Mouse (Mus musculus) limb, embryonic 15.5 days (tissue): ENCODE measurements around the gene Capn3. TPM values are rescaled to one million over a fixed set of nuclear protein-coding genes. Genes with fewer than 3 reads are reported as not detected.
A peak's percentile ranks its signal among the peaks of the same experiment; 100 is the strongest.

ENCODE experiments used
- ATAC-seq: fragments of 200-750 bp; cut with Nextera tagmentation; 2 replicates; pipeline ENCODE4 v1.8.0; 2017; ENCODE audit warnings: low read depth, moderate TSS enrichment; ENCODE audit not compliant: insufficient number of reproducible peaks, low FRiP score, low TSS enrichment
- H3K27ac ChIP-seq: fragments of 300-500 bp; sonication (generic); 2 replicates; pipeline ENCODE4 v1.5.1; 2015; ENCODE audit warnings: moderate library complexity, mild to moderate bottlenecking, inconsistent platforms
- H3K27me3 ChIP-seq: fragments of 300-500 bp; sonication (generic); 2 replicates; pipeline ENCODE4 v1.6.1; 2015; ENCODE audit warnings: inconsistent platforms
- H3K36me3 ChIP-seq: fragments of 300-500 bp; sonication (generic); 2 replicates; pipeline ENCODE4 v1.6.1; 2015; ENCODE audit warnings: inconsistent platforms
- H3K4me1 ChIP-seq: fragments of 300-500 bp; sonication (generic); 2 replicates; pipeline ENCODE4 v1.6.1; 2015; ENCODE audit warnings: inconsistent platforms
- H3K4me2 ChIP-seq: fragments of 300-500 bp; sonication (generic); 2 replicates; pipeline ENCODE4 v1.6.1; 2015; ENCODE audit warnings: mild to moderate bottlenecking, inconsistent platforms
- H3K4me3 ChIP-seq: fragments of 300-500 bp; sonication (generic); 2 replicates; pipeline ENCODE4 v1.5.1; 2015; ENCODE audit warnings: mild to moderate bottlenecking, inconsistent platforms
- H3K9ac ChIP-seq: fragments of 300-500 bp; sonication (generic); 2 replicates; pipeline ENCODE4 v1.6.1; 2015; ENCODE audit warnings: inconsistent platforms
- H3K9me3 ChIP-seq: fragments of 300-500 bp; sonication (generic); 2 replicates; pipeline ENCODE4 v1.6.1; 2016; ENCODE audit warnings: inconsistent platforms
- WGBS: fragments of 180-500 bp; shearing (Covaris S2); methylation state at CpG from one replicate; pipeline ENCODE4 v1.1.7; 2015; 5-methylcytosine and 5-hydroxymethylcytosine counted together
- polyA plus RNA-seq: library from polyadenylated mRNA; unstranded; fragments of >200 nt; fragmentation: Nextera tagmentation; extraction: Ambion mirVana; gene quantifications from 2 replicates; pipeline ENCODE4 v1.2.1, GENCODE M21; 2015

Capn3 gene
- polyA plus RNA-seq, 1 experiment from 2014 or later: 1.5 TPM

- H3K27ac ChIP-seq: no peak overlapping the region
- no peak overlapping the region for H3K4me3 ChIP-seq
- 79% methylated on average over 3 of the region's 3 CpGs for WGBS
These were observed 28.4 kb downstream of the Capn3 start for GRCm38 (mm10) chr2:120484241-120484640.

DNA sequence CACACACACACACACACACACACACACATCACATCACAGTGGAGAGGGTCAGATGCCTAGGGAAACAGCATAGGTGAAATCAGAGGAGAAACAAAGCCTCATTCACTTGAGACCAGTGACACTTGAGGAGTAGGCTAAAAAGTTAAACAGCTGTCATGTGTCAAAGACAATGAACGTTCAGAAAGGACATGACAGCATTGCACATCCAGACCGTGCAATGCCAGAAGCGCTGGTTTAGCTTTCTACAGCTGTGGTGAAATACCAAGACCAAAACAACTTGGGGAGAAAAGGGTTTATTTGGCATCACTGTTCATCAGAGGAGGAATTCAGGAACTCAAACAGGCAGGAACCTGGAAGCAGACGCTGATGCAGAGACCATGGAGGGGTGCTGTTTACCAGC lies 37.4 kb downstream of the Capn3 start:
- no peak for ATAC-seq
- no peak overlapping the region for H3K27ac ChIP-seq
- WGBS: 57% methylated on average over 4 of the region's 4 CpGs

More at GRCm38 (mm10) chr2:120484241-120484640, 28.4 kb downstream of the Capn3 start:
- H3K9me3 ChIP-seq: no peaks in the 10 kb centered on the region
- H3K9ac ChIP-seq: no peak overlapping the region
- no peak for ATAC-seq
- H3K36me3 ChIP-seq: no peaks in the 10 kb centered on the region
- no peak overlapping the region for H3K4me2 ChIP-seq
- 0 out of 2 replicates have a peak, but pooled peaks cover 3% of the 10 kb centered on the region for H3K4me1 ChIP-seq
- no peaks in the 10 kb centered on the region for H3K27me3 ChIP-seq

DNA sequence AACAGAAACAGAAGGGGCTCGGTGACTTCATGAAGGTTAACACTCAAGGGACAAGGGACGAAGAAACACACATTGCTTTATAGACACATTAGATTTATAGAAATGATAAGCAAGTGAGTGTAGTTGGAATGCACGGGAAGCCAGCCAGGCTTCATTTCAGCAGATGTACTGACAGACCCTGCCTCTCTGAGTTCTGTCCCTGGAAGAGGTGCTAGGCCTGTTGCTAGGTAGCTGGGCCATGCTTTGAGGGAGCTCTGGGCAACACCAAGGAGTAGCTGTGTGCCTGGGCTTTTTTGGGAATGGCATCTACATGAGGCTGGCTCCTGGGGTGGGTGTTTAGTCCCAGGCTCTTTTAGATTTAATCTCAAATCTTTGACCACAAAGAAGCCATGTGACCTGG lies 40.7 kb downstream of the Capn3 start:
- H3K9ac ChIP-seq: no peak overlapping the region
- no peaks in the 10 kb centered on the region for H3K27me3 ChIP-seq
- H3K4me1 ChIP-seq: peaks cover 10% of the 10 kb centered on the region; the same call in 1 of the 2 replicates
- ATAC-seq: no peak
- no peak overlapping the region for H3K27ac ChIP-seq
- no peaks in the 10 kb centered on the region for H3K36me3 ChIP-seq
- H3K9me3 ChIP-seq: no peaks in the 10 kb centered on the region
- H3K4me3 ChIP-seq: no peak overlapping the region
- 73% methylated on average over 3 of the region's 3 CpGs for WGBS
- H3K4me2 ChIP-seq: no peak overlapping the region

More for the DNA sequence above, 37.4 kb downstream of the Capn3 start:
- Histone ChIP-seq H3K9ac (no peak overlapping the region), H3K4me1 (no peaks in the 10 kb centered on the region), H3K4me3 (no peak overlapping the region), H3K36me3 (no peaks in the 10 kb centered on the region), H3K9me3 (no peaks in the 10 kb centered on the region), H3K4me2 (no peak overlapping the region), H3K27me3 (no peaks in the 10 kb centered on the region)

- ATAC-seq: no peak
- no peak overlapping the region for H3K4me3 ChIP-seq
- peak overlapping the region; percentile 38; the same call in 1 of the 2 replicates for H3K27ac ChIP-seq
- peaks cover 10% of the 10 kb centered on the region; the same call in 1 of the 2 replicates for H3K4me1 ChIP-seq
- 45% methylated on average over 6 of the region's 6 CpGs for WGBS
- H3K27me3 ChIP-seq: no peaks in the 10 kb centered on the region
- H3K9ac ChIP-seq: no peak overlapping the region
- no peaks in the 10 kb centered on the region for H3K9me3 ChIP-seq
- H3K36me3 ChIP-seq: peaks cover 11% of the 10 kb centered on the region
- H3K4me2 ChIP-seq: no peak overlapping the region
These were observed 44.2 kb downstream of the Capn3 start for GRCm38 (mm10) chr2:120499971-120500471.

DNA sequence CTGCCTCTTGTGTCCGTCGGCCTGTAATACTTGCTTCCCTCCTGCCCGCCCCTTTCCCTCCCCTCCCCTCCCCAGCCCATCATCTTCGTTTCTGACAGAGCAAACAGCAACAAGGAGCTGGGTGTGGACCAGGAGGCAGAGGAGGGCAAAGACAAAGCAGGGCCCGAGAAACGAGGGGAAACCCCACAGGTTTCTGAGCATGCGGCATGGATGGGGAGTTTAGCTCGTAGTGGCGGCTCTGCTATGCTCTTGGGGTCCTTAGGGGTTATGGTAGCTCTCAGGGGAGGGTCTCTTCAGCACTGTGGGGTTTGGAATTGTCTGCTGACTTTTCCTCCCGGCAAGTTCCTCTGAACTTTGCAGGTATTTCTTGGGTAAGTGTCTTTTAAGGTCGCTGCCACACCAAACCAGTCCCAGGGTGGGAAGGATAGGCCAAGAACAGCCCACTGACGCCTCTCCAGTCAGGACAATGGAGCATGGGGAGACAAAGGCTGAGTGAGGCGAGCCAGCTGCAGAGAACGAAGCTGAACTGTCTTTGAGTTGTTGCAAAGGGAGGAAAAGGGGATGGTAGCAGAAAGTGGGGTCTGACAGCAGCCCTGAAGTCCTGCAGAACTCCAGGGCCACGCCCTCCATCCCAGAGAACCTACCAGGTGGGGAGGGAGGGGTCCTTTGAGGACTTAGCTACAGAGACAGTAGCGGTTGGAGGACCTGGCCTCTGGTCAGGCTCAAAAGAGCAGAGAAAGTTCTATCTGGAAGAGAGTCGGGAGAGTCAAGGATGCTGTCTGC lies 45.5 kb downstream of the Capn3 start:
- peaks cover 10% of the 10 kb centered on the region; the same call in 1 of the 2 replicates for H3K4me1 ChIP-seq
- H3K27ac ChIP-seq: no peak overlapping the region
- H3K4me2 ChIP-seq: no peak overlapping the region
- no peak overlapping the region for H3K9ac ChIP-seq
- H3K9me3 ChIP-seq: no peaks in the 10 kb centered on the region
- H3K4me3 ChIP-seq: no peak overlapping the region
- 43% methylated on average over 17 of the region's 17 CpGs for WGBS
- H3K27me3 ChIP-seq: no peaks in the 10 kb centered on the region
- H3K36me3 ChIP-seq: peaks cover 23% of the 10 kb centered on the region
- no peak for ATAC-seq

GRCm38 (mm10) chr2:120501931-120502604 lies 46.2 kb downstream of the Capn3 start:
- Histone ChIP-seq H3K4me2 (no peak overlapping the region), H3K9ac (no peak overlapping the region), H3K4me1 (peaks cover 10% of the 10 kb centered on the region; the same call in 1 of the 2 replicates), H3K27ac (no peak overlapping the region), H3K4me3 (no peak overlapping the region), H3K36me3 (peaks cover 26% of the 10 kb centered on the region), H3K27me3 (no peaks in the 10 kb centered on the region), H3K9me3 (no peaks in the 10 kb centered on the region)
- ATAC-seq: no peak
- 56% methylated on average over 13 of the region's 13 CpGs for WGBS

DNA sequence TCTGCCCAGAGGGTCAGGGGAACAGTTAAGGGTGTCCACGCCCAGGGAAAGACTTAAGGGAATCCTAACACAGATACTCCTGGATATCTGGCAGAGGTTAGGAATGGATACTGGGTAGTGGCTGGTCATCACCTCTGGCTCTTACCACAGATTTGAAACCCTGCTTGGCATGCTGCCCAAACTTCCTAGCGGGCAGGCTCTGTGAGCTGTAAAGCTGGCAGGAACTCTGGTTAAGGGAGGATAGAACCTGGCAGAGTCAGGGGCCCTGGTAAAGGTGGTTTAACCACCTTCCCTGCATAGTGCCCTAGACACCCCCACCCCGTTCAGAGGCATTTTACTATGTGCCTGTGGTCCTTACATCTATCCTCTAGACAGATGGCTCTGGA lies 46.8 kb downstream of the Capn3 start:
- H3K9ac ChIP-seq: no peak overlapping the region
- WGBS: 52% methylated on average over 3 of the region's 3 CpGs
- ATAC-seq: no peak

GRCm38 (mm10) chr2:120503094-120503493 lies 47.3 kb downstream of the Capn3 start:
- Histone ChIP-seq H3K27me3 (no peaks in the 10 kb centered on the region), H3K9ac (no peak overlapping the region), H3K9me3 (no peaks in the 10 kb centered on the region), H3K36me3 (peaks cover 29% of the 10 kb centered on the region), H3K4me1 (peaks cover 10% of the 10 kb centered on the region; the same call in 1 of the 2 replicates), H3K4me2 (no peak overlapping the region), H3K4me3 (no peak overlapping the region), H3K27ac (no peak overlapping the region)
- WGBS: 85% methylated on average over 6 of the region's 6 CpGs
- ATAC-seq: no peak

More for the DNA sequence above, 46.8 kb downstream of the Capn3 start:
- Histone ChIP-seq H3K27ac (no peak overlapping the region), H3K4me1 (peaks cover 10% of the 10 kb centered on the region; the same call in 1 of the 2 replicates), H3K36me3 (peaks cover 26% of the 10 kb centered on the region), H3K27me3 (no peaks in the 10 kb centered on the region), H3K9me3 (no peaks in the 10 kb centered on the region), H3K4me3 (no peak overlapping the region), H3K4me2 (no peak overlapping the region)

DNA sequence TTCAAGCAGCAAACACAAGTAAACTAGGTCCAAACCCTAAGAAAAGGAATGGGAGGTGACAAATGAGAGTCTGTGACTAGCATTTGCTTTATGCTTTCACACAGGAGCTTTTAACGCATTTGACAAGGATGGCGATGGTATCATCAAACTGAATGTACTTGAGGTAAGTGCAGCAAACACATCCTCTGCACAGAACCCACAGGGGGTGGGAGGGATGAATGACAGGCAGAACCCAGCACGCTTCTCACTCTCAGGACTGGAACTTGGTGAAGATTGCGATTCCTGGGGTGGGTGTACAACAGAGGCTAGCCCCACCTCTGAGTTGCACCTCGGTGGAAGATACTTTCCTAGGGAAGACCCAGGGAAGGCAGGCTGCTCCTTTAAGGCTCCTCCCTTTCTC lies 48.2 kb downstream of the Capn3 start:
- WGBS: 76% methylated on average over 5 of the region's 5 CpGs
- no peak overlapping the region for H3K4me3 ChIP-seq
- no peak for ATAC-seq

GRCm38 (mm10) chr2:120514181-120514580 lies 58.4 kb downstream of the Capn3 start:
- WGBS: 90% methylated on average over 4 of the region's 4 CpGs
- Histone ChIP-seq H3K9ac (no peak overlapping the region), H3K27ac (no peak overlapping the region), H3K9me3 (no peaks in the 10 kb centered on the region), H3K4me2 (no peak overlapping the region), H3K36me3 (peaks cover 83% of the 10 kb centered on the region), H3K4me3 (no peak overlapping the region), H3K27me3 (no peaks in the 10 kb centered on the region), H3K4me1 (no peaks in the 10 kb centered on the region)
- no peak for ATAC-seq

More for the DNA sequence above, 48.2 kb downstream of the Capn3 start:
- H3K4me1 ChIP-seq: peaks cover 10% of the 10 kb centered on the region; the same call in 1 of the 2 replicates
- H3K27ac ChIP-seq: no peak overlapping the region
- H3K9me3 ChIP-seq: no peaks in the 10 kb centered on the region
- no peaks in the 10 kb centered on the region for H3K27me3 ChIP-seq
- no peak overlapping the region for H3K9ac ChIP-seq
- H3K36me3 ChIP-seq: peaks cover 38% of the 10 kb centered on the region
- no peak overlapping the region for H3K4me2 ChIP-seq

- Histone ChIP-seq H3K4me1 (no peaks in the 10 kb centered on the region), H3K27me3 (no peaks in the 10 kb centered on the region), H3K4me3 (no peak overlapping the region), H3K9ac (no peak overlapping the region), H3K4me2 (no peak overlapping the region), H3K27ac (no peak overlapping the region), H3K36me3 (peaks cover 95% of the 10 kb centered on the region), H3K9me3 (no peaks in the 10 kb centered on the region)
- ATAC-seq: no peak
- WGBS: 86% methylated on average over 5 of the region's 5 CpGs
These were observed 62.9 kb downstream of the Capn3 start for GRCm38 (mm10) chr2:120518547-120519210.
